Mouse (Mus musculus) small intestine, adult 2 months (tissue): ENCODE measurements around the gene Olfr213.

Experiments used
- CTCF ChIP-seq: fragments of 200-500 bp; IDR thresholded peaks from 2 replicates; pipeline ENCODE4 v1.5.1; 2012; ENCODE audit warnings: low read depth, mild to moderate bottlenecking, control low read depth, inconsistent platforms, low read length, moderate library complexity, mixed read lengths; ENCODE audit not compliant: insufficient replicate concordance, insufficient read length; ENCODE audit errors: extremely low read depth
- POLR2A ChIP-seq: fragments of 200-500 bp; IDR thresholded peaks from 2 replicates; pipeline ENCODE4 v1.6.1; 2012; ENCODE audit warnings: low read depth, mild to moderate bottlenecking, control low read depth, inconsistent platforms, low read length, moderate library complexity

- no peak for TF ChIP-seq CTCF
- no peak for TF ChIP-seq POLR2A
Observed at GRCm38 (mm10) chr6:116569834-116570233, 31.6 kb downstream of the Olfr213 start.
